Mouse (Mus musculus) layer of hippocampus, adult 9-10 months (tissue): ENCODE data around the gene Syf2.

Experiments
- DNase-seq: peaks from one replicate; pipeline ENCODE4 v3.0.0; 2022; ENCODE audit warnings: low spot score

Syf2 gene

DNA sequence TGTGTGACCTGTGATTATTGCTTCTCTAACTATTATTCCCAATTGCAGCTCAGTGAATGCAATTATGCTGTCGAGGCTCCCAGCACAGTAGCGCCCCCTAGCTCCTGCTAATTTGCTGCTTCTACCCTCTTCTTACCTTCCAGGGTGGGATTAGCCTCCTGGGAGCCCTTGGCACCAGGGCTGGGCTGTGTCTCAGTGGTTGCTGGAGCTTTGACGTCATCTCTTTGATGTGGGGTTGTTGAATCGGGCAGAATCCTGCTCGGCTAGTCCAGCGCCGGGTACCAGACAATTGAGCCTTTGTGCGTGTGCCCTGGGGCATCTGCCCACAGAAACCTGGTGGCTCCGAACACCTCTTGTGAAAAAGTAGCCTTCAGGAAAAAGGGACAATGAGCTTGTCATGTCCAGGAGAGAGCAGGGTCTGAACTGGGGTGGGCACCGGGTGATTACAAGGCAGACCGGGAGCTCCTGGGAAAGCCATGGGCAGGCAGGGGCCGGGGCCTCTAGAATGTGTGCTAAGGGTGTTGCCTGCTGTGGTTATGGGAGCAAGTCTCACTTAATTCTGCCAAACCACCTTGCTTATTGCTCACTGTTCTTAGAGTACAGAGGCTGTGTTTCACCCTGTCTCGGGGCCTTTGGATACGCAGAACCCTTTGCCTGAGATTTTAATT is 44.7 kb downstream of the Syf2 start:
- DNase-seq, result no peak

GRCm38 (mm10) chr4:134975929-134976308 is 45.2 kb downstream of the Syf2 start:
- DNase-seq, result no peak

DNA sequence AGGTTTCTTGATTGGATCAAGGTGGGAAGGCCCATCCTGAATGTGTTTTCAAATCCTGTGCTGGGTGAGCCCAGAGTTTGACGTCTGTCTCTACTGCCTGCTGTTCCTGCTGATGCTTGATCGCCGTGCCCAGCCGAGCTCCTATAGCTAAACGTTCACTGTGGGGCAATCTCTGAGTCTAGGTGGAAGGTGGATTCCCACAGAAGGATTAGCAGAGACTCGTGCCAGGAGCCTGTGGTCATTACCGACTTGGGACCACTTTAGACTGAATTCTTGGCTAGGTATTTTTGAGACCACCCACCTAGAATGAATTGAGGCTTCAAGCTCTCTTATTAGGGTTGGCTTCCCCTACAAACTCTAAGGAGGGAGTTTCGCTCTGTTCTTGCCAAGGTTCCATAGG is 48.2 kb downstream of the Syf2 start:
- DNase-seq, result no peak

DNA sequence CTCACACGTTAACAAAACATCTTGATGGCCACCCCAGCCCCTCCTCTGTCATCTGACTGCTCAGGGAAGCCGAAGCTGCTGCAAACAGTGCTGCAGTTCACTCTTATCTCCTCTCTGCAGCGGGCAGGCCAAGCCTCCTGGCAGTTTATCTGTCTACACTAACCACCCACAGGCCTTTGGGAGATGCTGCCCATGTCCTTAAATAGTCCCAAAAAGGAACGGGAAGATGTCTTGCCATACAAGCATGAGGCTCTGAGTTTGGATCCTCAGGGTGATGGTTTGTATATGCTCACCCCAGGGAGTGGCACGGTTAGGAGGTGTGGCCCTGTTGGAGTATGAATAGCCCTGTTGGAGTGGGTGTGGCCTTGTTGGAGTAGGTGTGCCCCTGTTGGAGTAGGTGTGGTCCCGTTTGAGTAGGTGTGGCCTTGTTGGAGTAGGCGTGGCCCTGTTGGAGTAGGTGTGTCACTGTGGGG is 51.3 kb downstream of the Syf2 start:
- no peak for DNase-seq

GRCm38 (mm10) chr4:134983136-134983535 is 52.4 kb downstream of the Syf2 start:
- DNase-seq, result no peak

GRCm38 (mm10) chr4:134984555-134984954 is 53.9 kb downstream of the Syf2 start:
- no peak for DNase-seq

GRCm38 (mm10) chr4:134985626-134986335 is 55.1 kb downstream of the Syf2 start:
- no peak for DNase-seq

DNA sequence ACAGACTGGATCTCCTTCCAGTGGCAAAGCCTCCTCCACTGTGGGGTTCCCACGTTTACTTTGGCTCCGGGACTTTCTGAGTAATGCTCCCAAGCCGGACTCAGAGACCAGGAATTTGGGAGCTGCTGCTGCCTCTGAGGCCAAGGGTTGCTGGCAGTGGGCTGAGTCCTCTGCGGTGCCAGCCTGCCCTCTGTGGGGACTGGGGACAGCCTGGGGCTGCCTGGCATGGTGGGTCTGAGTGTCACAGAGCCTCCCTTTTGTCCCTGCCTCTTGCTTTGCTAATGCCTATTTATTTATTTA is 55.6 kb downstream of the Syf2 start:
- no peak for DNase-seq

GRCm38 (mm10) chr4:134986963-134987362 is 56.3 kb downstream of the Syf2 start:
- no peak for DNase-seq
